Mouse (Mus musculus): Measurements from ENCODE around the gene Hhat. TPM values are rescaled to one million over a fixed set of nuclear protein-coding genes. Genes with fewer than 3 reads are reported as not detected.
A peak's percentile ranks its signal among the peaks of the same experiment; 100 is the strongest.

Gene Hhat
- polyA plus RNA-seq, 1 experiment: 3.1 TPM

DNA sequence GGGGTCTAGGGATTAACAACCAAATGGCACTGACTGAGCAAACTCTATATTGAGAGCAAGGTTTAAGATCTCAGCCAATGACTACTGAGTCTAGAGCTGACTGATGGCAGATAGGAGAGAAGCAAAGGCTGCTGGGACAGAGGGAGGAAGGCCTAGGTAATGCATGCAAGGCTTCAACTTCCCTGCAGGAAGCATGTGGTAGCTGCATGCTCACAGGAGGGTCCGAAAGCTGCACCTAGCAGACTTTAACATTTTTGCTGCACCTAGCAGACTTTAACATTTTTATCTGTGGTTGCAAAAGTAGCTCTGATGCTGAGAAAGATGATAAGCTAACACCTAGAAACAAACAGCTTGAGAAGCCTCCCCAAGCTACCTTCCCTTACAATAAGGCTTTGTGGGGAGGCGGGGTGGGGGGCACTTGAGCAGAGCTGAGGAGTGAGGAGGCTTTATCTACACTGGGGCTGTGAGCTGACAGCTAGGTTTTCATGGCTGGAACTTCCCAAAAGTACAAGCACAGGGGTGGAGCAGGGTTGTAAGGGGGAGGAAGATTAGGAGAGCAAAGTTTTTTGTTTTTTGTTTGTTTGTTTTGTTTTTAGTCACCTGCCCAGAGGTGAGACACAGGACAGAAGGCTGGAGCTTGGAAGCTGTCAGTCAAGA is 239.4 kb downstream of the Hhat start:
- H3K27ac ChIP-seq (ENCODE audit: insufficient read depth, low read length): no peak overlapping the region
- no peak overlapping the region for H3K4me3 ChIP-seq (ENCODE audit: low read depth, low read length)
- no peak for TF ChIP-seq EP300 (IDR thresholded peaks at IDR 0.05; ENCODE audit: insufficient read depth, low read depth, low read length)
- H3K4me1 ChIP-seq (ENCODE audit: control insufficient read depth, insufficient read depth, low read length): no peaks in the 10 kb centered on the region
- H3K9me3 ChIP-seq (replicated peaks; ENCODE audit: control insufficient read depth, insufficient read depth, low read length, poor library complexity, severe bottlenecking): no peaks in the 10 kb centered on the region
- H3K27me3 ChIP-seq (ENCODE audit: control insufficient read depth, insufficient read depth, low read length, poor library complexity, severe bottlenecking): no peaks in the 10 kb centered on the region
- H3K36me3 ChIP-seq (ENCODE audit: control insufficient read depth, insufficient read depth, low read length, poor library complexity, severe bottlenecking): no peaks in the 10 kb centered on the region
- H3K9ac ChIP-seq (ENCODE audit: low read depth, poor library complexity, severe bottlenecking): no peak overlapping the region

DNA sequence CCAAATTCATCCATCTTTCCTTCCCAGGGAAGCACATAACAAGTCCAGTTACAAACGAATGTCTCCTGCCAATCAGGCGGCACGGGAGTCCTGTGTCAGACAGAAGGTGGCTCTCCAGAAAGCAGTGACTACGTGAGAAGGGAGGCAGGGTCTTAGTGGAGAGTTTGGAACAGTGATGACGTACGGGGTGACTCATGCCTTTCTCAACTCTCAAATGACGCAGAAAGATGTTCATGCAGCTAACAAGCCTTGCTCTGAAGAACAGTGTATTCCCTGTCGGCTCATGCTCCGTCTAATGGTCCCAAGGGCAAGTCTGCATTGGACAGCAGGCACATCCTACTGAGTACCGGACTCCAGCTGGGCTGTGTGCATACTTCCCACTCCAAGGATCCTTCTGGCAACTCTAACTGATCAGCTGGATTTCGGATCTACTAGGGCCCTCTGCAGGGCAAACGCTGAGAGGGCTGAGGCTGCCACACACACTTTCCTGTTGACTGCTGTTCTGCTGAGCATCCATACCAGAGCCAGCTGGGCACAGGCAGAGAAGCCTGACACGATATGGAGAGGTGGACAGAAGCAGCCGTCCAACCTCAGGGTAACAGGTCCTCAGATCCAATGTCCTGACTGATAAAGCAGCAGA is 245.2 kb downstream of the Hhat start:
- H3K4me1 ChIP-seq (ENCODE audit: control insufficient read depth, insufficient read depth, low read length): peaks cover 2% of the 10 kb centered on the region
- H3K9ac ChIP-seq (ENCODE audit: low read depth, poor library complexity, severe bottlenecking): no peak overlapping the region
- no peaks in the 10 kb centered on the region for H3K9me3 ChIP-seq (replicated peaks; ENCODE audit: control insufficient read depth, insufficient read depth, low read length, poor library complexity, severe bottlenecking)
- no peaks in the 10 kb centered on the region for H3K27me3 ChIP-seq (ENCODE audit: control insufficient read depth, insufficient read depth, low read length, poor library complexity, severe bottlenecking)
- no peak overlapping the region for H3K4me3 ChIP-seq (ENCODE audit: low read depth, low read length)
- no peak overlapping the region for H3K27ac ChIP-seq (ENCODE audit: insufficient read depth, low read length)
- TF ChIP-seq CTCF (IDR thresholded peaks at IDR 0.05; ENCODE audit: low read depth, low read length): peak; percentile 30
- no peak for TF ChIP-seq EP300 (IDR thresholded peaks at IDR 0.05; ENCODE audit: insufficient read depth, low read depth, low read length)
- no peak for TF ChIP-seq POLR2A (IDR thresholded peaks at IDR 0.05; ENCODE audit: insufficient read depth, low read length)
- no peaks in the 10 kb centered on the region for H3K36me3 ChIP-seq (ENCODE audit: control insufficient read depth, insufficient read depth, low read length, poor library complexity, severe bottlenecking)

GRCm38 (mm10) chr1:192522376-192523178 is 248.4 kb downstream of the Hhat start:
- no peaks in the 10 kb centered on the region for H3K36me3 ChIP-seq (ENCODE audit: control insufficient read depth, insufficient read depth, low read length, poor library complexity, severe bottlenecking)
- no peak overlapping the region for H3K4me3 ChIP-seq (ENCODE audit: low read depth, low read length)
- H3K4me1 ChIP-seq (ENCODE audit: control insufficient read depth, insufficient read depth, low read length): peaks cover 2% of the 10 kb centered on the region
- H3K27me3 ChIP-seq (ENCODE audit: control insufficient read depth, insufficient read depth, low read length, poor library complexity, severe bottlenecking): no peaks in the 10 kb centered on the region
- no peaks in the 10 kb centered on the region for H3K9me3 ChIP-seq (replicated peaks; ENCODE audit: control insufficient read depth, insufficient read depth, low read length, poor library complexity, severe bottlenecking)
- H3K27ac ChIP-seq (ENCODE audit: insufficient read depth, low read length): no peak overlapping the region
- H3K9ac ChIP-seq (ENCODE audit: low read depth, poor library complexity, severe bottlenecking): no peak overlapping the region
- TF ChIP-seq EP300 (IDR thresholded peaks at IDR 0.05; ENCODE audit: insufficient read depth, low read depth, low read length) (peak; percentile 89), POLR2A (IDR thresholded peaks at IDR 0.05; ENCODE audit: insufficient read depth, low read length) (no peak), CTCF (IDR thresholded peaks at IDR 0.05; ENCODE audit: low read depth, low read length) (no peak)

DNA sequence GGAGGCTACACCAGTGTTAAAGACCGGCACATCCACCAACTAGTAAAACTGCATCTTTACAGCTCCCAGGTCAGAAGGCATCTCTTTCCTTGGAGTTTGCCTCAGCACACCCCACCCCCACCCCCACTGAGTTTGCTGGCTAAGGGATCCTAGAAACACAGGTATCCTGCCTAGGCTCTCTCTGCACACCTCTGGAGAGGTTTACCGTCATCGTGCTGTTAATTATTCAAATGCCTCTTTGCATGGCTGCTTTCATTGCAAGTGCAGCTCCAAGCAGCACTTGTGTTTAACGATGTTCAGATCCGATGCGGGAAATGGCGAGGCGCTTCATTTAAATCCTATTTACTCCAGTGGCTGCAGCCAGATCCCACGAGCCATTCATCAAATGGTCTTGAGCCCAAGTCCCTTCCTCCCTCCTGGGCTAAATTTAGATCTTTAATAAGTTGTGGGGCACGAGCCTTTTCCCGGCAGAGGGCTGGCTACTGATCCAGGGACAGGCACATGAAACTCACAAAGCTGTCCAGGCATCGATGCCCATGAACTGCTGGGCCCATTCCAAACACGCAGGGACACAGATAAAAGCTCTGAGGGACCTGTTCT is 250.1 kb downstream of the Hhat start:
- H3K9me3 ChIP-seq (replicated peaks; ENCODE audit: control insufficient read depth, insufficient read depth, low read length, poor library complexity, severe bottlenecking): no peaks in the 10 kb centered on the region
- no peaks in the 10 kb centered on the region for H3K27me3 ChIP-seq (ENCODE audit: control insufficient read depth, insufficient read depth, low read length, poor library complexity, severe bottlenecking)
- no peak overlapping the region for H3K27ac ChIP-seq (ENCODE audit: insufficient read depth, low read length)
- H3K9ac ChIP-seq (ENCODE audit: low read depth, poor library complexity, severe bottlenecking): no peak overlapping the region
- H3K4me3 ChIP-seq (ENCODE audit: low read depth, low read length): no peak overlapping the region
- TF ChIP-seq EP300 (IDR thresholded peaks at IDR 0.05; ENCODE audit: insufficient read depth, low read depth, low read length) (no peak), POLR2A (IDR thresholded peaks at IDR 0.05; ENCODE audit: insufficient read depth, low read length) (no peak), CTCF (IDR thresholded peaks at IDR 0.05; ENCODE audit: low read depth, low read length) (no peak)
- no peaks in the 10 kb centered on the region for H3K36me3 ChIP-seq (ENCODE audit: control insufficient read depth, insufficient read depth, low read length, poor library complexity, severe bottlenecking)
- H3K4me1 ChIP-seq (ENCODE audit: control insufficient read depth, insufficient read depth, low read length): peaks cover 3% of the 10 kb centered on the region

DNA sequence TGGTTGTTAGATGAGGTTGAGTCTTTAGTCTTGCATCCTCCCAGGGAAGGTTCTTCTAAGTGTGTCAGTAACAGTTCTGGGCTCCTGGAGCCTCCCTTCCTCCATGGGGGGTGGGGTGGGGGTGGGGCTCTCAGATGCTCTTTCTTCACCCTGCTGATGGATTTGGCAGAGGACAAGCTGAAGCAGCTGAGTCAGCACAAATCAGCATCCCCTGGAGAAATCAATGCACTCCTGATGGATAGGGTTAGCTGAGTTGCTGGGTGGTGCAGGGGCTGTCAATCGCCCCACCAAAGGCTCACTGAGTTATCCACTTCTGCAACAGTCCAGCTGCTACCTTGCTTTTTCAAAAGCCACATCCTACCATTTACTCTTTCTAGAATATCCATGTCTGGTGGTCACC is 251.3 kb downstream of the Hhat start:
- H3K27me3 ChIP-seq (ENCODE audit: control insufficient read depth, insufficient read depth, low read length, poor library complexity, severe bottlenecking): no peaks in the 10 kb centered on the region
- peaks cover 6% of the 10 kb centered on the region for H3K4me1 ChIP-seq (ENCODE audit: control insufficient read depth, insufficient read depth, low read length)
- no peak for TF ChIP-seq EP300 (IDR thresholded peaks at IDR 0.05; ENCODE audit: insufficient read depth, low read depth, low read length)
- no peak for TF ChIP-seq POLR2A (IDR thresholded peaks at IDR 0.05; ENCODE audit: insufficient read depth, low read length)
- no peak for TF ChIP-seq CTCF (IDR thresholded peaks at IDR 0.05; ENCODE audit: low read depth, low read length)
- no peak overlapping the region for H3K9ac ChIP-seq (ENCODE audit: low read depth, poor library complexity, severe bottlenecking)
- H3K4me3 ChIP-seq (ENCODE audit: low read depth, low read length): no peak overlapping the region
- no peaks in the 10 kb centered on the region for H3K36me3 ChIP-seq (ENCODE audit: control insufficient read depth, insufficient read depth, low read length, poor library complexity, severe bottlenecking)
- no peaks in the 10 kb centered on the region for H3K9me3 ChIP-seq (replicated peaks; ENCODE audit: control insufficient read depth, insufficient read depth, low read length, poor library complexity, severe bottlenecking)
- H3K27ac ChIP-seq (ENCODE audit: insufficient read depth, low read length): no peak overlapping the region

All from ES-Bruce4 (cell line).